Mouse (Mus musculus): Measurements from ENCODE around the gene Gal3st1.
"Not testable (repeated sequence)": the region's sequence is repeated elsewhere in the genome, so short reads cannot be mapped to it uniquely, and the experiment has no call there.

Gene Gal3st1

DNA sequence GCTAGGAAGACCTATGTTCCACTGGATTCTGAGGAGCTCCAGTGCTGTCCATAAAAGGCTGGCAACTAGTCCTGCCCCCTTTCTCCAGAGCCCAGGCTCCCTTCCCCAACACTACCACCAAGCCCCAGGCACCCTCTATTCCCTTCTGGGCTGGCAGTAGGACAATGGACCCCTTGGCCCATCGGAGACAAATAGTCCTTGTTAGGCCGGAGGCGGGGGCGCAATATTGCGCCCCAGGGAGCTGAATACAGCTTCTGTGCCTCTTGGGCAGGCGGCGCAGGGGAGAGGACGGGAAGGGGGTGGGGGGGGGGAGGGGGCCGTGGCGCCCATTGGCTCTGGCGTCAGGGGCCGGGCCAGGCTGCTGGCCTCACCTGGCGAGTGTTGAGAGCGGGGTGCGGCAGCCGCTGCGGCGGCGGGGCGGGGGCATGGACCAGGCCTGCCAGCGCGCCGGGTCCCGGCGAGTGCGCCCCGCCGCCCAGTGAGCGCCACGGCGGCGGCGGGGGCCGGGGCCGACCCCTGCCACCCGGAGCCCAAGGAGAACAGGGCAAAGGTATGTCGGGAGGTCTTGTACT lies at the start of gene Gal3st1:
Gal3st1 (plus strand) TSS at position 346 of the 572 bp plus-strand sequence.
- peak; percentile 68 for DNase-seq

DNA sequence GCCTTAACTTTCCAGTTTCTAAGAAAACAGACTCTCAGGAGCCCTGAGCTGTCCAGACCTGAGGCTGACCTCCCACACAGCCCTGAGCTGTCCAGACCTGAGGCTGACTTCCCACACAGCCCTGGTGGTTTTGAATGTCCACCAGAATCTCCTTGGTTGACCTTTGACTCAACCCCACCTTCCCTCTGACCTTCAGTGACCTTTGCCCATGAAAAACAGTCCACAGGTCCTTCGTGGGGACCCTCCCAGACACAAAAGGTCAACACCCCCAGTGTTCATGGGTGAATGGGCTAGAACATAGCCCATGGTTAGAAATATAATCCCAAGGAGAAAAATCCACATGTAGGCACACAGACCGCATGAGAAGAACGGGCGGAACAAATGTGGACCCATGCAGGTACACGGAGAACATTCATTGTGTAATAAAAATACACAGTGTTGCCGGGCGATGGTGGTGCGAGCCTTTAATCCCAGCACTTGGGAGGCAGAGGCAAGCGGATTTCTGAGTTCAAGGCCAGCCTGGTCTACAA lies 49.6 kb upstream of the Gal3st1 start:
- no peak for DNase-seq

DNA sequence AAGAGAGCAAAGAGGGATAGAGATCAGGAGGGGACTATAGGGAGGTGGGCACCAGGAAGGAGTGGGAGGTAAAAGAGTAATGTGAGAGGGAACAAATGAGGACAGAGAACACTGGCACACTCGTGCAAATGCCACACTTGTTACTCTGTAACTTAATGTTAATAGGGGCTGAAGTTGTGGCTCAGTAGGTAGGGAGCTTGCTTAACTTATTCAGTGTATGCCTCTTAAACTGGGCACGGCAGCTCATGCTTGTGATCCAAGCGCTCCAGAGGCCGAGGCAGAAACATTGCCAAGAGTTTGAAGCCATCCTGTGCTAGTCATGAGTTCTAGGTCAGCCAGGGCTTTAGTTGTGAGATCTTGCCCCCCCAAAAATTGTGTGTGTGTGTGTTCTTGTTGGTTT lies 48.3 kb upstream of the Gal3st1 start:
- DNase-seq = peak; percentile 70

DNA sequence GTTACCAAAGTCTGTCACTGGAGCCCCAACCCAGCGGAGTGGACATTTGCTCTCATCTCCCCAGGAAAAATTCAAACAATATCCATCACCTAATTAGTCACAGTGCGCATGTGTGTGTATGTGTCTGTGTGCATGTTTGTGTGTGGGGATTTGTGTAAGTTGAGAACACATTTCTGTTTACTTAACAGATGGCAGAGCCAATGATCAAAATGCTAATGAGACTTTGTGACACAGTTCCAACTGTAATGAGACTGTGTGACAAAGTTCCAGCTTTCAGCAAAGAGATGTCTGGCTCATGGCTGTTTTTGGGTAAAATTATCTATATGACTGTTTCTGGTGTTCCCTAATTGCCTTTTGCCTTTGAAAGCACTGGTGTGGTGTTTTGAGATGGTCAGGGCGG lies 47.1 kb upstream of the Gal3st1 start:
- no peak for DNase-seq

DNA sequence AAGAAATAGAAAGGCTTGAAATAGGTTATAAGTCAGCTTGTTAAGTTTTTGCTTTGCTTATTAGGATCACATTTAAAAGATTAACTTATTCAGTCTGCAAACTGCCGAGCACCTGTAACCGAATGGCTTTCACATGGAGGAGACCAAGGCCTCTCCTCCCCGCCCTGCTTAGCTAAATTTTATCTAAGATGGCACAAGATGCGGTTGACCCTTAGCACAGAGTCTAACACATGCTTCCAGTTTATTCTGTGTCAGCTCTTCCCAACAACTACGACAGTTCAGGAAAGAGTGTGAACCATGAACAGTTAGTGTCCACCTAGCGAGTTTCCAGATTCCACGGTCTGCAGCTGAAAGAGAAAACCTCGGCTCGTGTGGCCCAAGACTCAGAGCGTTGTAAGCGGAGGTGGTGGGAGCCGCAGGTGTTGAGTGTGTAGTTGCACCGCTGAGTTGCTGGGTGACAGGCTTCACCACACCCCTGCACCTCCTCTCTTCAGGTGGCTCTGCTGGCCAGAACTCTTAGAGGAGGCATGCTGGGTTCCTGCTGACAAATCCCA lies 46.0 kb upstream of the Gal3st1 start:
- DNase-seq = peak; percentile 87

DNA sequence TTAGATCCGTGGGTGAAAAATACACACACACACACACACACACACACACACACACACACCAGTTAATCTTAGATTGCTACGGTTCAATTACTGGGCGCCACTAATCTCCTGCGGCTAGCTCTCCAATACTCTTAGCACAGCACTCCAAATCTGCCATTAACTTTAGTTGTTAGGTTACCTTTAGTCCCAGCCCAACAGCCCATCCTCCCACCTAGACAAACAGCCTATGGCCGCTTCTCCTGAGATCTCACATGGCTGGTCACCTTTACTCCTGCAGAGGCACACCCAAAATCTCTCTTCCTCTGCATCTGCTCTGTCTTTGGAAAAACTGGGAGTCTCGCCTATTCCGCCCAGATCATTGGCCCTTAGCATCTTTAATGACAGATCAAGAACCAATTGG lies 42.1 kb upstream of the Gal3st1 start:
- no peak for DNase-seq

DNA sequence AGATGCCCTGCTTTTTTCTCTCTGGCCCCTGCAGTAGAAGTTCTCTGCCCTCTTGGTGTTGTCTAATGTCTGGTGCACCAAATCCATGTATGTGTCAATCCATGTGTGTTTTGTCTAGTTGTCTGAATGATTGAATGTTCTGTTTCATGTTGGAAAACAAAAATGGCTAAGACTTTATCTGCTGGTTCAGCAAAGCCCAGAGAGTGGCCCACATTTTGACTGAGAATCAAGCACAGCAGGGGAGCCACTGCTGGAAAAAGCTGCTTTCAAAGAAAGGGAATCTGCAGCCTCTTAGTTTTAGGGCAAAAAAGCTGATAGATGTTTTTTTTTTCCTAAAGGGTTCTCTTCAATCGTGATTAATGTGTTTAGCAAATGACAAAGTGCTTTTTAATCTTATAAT lies 37.0 kb upstream of the Gal3st1 start:
- no peak for DNase-seq

DNA sequence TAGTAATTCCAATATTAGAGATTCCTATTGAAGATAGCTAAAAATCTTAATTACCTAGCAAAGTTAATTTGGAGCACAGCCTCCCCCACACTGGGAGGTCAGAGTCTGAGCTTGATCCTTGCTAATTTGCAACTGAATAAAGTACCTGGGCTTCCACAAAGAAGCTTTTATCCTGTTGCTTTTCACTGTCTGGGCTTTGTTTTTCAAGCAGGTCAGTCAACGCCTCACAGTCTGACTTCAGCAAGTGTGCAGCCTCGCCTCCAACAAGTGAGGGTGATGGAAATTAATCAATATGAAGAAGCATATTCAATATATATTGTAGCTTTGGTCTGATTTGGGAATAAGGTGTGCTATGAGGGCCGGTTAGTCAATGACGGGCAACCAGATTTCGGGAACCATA lies 28.6 kb upstream of the Gal3st1 start:
- not testable (repeated sequence) for DNase-seq

DNA sequence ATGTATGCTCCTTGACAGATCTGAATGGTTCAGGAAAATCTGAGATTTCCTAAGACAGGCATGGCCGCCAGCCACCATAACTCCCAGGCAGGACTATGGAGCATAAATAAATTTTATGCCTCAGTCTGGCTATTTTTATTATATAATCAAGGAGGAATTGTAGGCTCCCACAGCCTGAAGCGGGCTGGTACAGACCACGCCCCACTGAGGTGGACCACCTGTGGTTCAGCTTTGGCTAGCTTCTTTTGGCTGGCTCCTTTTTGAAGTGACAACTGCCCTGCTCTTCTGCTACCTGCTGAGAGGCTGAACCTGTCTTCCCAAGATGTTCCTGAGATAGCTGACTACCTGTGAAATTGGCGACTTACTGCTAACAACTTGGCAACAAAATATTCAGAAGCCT lies 28.1 kb upstream of the Gal3st1 start:
- not testable (repeated sequence) for DNase-seq

DNA sequence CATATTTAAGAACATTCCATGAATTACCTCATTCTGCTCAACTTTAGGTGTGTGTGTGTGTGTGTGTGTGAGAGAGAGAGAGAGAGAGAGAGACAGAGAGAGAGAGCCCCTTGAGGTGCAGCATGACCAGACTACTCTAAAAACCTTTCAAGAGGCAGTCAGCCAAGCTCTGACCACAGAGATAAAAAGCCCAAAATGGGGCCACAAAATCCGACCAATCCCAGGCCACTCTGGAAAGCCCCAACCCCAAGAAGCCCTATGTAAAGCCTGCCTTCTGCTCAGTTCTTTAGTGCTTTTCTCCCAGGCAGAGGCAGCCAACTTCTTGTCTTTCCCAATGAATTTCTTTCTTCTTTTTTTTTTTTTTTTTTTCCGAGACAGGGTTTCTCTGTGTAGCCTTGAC lies 22.5 kb upstream of the Gal3st1 start:
- DNase-seq = no peak

DNA sequence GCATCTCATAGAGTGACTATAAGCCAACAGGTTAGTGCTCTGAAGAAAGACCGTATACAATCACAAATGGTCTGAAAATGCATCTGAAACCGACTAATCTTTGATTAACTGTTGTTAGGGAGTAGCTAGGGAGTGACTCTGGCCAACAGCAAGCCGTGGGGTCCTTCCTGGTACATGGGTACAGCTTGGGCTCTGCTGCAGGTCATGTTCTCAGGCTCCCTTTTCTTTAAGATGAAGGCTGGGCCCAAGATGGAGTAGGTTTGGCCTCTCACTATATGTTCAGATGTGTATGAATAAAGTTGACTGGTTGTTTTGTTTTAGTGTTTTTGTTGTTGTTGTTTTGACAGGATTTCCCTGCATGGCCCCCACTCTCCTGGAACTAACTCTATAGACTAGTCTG lies 21.7 kb upstream of the Gal3st1 start:
- DNase-seq = no peak

DNA sequence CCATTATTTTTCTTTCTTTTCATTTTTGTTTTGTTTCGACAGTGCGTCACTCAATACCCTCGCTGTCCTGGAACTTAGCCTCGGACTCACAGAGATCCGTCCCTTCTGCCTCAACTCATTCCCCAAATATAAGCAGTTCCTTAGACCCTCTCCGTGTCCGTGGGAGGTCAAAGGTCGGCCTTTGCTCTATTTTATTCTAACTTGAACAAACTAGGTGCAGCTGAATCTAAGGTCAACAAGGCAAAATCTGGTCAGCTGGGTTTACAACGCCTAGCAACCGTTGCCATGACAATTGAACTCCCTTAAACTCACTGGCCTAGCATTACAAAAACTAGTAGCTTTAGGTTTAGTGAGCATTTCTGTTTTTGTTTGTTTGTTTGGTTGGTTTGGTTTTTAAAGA lies 20.3 kb upstream of the Gal3st1 start:
- peak; percentile 50 for DNase-seq

DNA sequence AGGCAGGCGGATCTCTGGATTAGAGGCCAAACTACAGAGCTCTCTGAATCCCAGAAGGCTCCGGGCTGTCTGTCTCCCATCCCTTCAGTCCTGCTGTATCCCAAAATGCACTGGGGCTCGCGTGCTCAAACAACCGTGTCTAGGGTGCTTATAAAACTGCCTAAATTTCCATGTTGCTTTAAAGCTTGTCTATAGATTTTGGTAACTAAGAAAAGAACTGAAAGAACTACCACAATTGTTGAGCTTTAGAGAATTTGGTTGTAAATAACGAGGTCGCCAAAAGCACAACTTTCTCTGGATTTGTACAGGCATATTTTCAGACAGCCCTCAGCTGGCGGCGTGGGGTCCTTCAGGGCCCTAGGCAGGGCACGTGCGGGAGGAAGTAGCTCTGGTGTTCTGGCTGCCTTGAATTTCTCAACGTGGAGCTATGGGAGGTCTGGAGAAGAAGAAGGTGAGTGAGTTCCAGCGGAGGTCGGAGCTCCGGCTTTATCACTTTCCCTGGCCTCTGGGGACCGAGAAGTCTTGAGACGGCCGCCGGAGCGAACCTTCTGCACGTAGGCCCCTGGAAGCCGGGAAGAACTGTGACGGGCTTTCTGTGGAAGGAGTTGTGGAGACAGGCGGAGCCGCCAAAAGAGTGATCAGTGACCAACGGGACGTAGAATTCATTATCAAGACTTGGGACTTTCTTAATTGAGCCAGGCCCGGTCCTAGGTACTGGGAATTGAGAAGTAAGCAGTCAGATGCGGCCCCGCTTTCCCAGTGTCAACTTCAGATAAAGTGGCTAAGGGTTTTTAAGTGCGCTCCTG lies 19.6 kb upstream of the Gal3st1 start, which contains the start of gene Pes1:
Pes1 (plus strand) TSS at position 366 of the 806 bp plus-strand sequence.
- DNase-seq = peak; percentile 87

DNA sequence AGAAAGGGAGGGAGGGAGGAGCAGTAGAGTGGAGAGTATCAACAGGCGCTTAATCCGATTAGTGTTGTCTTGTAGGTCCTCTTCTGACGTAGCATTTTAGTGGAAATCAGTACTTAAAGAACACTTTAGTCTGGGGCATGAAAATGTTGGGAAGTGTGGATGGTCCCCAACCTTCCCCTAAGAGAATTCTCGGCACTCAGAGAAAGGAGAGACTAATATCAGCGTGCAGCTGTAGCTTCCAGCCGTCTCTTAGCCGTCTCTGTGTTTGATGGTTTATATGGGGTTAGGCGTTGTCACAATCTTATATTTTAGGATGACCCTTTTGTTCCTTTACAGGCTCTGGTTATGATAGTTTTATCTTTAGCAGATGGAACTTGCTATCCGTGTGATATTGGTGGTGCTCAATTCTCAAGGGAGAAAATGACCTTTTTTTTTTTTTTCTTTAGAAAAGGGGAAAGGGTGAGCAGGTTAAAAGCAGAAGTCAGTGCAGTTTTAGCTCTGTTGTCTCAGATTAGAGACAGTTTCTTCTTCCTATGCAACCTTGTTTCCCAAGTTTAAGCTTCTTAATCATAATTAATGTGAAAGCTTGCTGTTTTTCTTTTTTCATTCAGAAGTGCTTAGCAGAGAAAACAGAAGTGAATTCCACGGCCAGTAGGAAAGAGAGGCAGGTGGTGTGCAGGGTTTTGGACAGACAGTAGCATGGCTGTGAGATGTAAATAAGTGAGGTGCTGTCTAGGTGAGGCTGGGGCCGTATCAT lies 18.8 kb upstream of the Gal3st1 start:
- no peak for DNase-seq

DNA sequence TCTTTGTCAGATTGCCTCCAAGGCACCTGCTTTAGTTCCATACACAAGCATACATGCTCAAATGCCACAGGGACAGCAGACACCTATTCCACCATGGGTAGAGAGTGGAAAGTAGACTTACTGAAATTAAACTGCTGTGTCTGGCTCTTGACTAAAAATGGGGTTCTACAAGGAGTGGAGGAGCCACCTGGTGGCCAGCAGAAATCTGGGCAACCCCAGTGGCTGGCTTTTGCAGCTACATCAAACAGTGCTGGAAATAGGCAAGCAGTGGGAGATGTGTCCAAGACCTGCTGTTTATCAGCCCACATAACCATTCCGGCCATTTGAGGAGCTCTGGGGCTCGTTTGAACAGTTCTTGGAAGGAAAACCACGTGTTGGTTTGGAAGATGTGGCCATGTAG lies 13.6 kb upstream of the Gal3st1 start:
- DNase-seq = no peak

DNA sequence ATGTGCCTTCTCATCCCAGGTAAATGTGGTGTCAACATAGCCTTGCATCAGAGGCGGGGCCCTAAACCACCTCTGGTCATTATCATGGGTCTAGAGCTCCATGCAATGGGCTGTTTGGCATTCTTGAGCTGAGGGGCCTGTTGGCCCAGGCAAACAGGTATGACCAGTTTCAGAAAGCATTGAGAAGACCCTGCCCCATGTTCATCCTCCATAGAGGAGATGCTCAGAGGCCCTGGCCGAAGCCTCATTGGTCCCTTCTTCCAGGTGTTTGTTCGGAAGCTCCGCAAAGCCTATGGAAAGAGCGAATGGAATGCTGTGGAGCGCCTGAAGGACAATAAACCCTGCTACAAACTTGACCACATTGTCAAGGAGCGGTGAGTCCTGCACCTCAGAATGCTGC lies 13.1 kb upstream of the Gal3st1 start:
- no peak for DNase-seq

DNA sequence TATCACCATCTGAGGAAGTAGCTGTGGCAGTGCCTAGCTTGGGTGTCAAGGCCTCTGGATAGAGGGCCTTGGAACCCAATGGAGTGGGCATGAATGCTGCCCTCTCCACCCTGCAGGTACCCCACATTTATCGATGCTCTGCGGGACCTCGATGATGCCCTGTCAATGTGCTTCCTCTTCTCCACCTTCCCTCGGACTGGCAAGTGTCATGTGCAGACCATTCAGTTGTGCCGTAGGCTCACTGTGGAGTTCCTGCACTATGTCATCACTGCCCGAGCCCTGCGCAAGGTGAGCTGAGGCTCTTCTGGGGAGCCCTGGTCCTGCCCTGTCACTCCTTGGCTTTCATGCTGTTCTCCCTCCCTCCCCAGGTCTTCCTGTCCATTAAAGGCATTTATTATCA lies 10.4 kb upstream of the Gal3st1 start:
- DNase-seq = no peak

DNA sequence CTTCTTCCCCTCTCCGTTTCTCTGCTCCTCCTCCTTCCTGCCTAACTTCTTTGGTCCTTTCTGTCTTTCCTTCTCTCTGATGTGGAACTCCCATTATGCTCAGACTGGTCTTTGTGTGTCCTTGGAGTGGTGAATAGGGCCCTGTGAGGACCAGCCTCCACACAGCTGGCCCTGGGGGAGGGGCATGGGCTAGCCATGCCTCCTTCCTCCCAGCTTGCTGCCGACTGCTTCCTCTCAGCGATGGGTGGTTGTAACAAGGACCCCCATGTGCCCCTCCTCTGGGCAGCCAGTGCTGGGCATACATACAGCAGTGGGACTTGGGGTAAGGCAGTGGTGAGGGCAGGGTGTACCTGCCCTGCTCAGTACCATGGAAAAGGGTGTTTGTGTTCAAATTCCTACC lies 9.1 kb upstream of the Gal3st1 start:
- DNase-seq = no peak

DNA sequence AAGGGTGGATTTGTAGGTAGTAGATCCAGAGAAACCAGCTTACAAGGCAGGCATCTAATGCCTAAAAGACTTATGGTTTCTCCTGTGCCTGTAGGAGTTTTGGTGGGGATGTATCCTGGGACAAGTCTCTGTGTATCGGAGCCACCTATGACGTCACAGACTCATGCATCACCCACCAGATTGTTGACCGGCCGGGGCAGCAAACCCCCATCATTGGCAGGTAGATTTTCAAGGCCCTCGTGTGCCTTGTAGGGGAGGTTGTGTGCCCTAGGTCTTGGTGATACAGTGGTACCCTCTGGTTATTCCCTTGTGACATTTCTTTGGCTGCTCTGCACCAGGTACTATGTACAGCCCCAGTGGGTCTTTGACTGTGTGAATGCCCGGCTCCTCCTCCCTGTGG lies 6.8 kb upstream of the Gal3st1 start, which contains the start of gene 4930556J24Rik:
4930556J24Rik (minus strand) TSS at position 101 of the 400 bp plus-strand sequence.
- no peak for DNase-seq

DNA sequence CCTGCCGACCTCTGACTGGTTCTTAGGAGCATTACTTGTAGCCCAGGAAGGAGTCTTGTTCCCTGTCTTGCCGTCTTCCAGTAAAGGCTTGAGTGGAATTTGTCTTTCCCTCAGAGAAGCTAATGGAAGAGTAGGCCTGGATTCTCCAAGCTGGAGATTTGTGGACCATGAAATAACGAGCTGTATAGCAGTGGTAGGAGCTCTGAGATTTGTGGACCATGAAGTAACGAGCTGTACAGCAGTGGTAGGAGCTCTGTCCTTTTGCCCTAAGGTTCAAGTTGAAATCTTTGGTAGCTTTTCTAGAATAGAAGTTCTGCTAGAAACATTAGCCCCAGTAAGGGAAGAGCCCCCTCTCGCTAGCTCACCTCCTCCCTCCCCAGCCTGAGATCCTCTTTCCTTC lies 5.0 kb upstream of the Gal3st1 start:
- peak; percentile 46 for DNase-seq

DNA sequence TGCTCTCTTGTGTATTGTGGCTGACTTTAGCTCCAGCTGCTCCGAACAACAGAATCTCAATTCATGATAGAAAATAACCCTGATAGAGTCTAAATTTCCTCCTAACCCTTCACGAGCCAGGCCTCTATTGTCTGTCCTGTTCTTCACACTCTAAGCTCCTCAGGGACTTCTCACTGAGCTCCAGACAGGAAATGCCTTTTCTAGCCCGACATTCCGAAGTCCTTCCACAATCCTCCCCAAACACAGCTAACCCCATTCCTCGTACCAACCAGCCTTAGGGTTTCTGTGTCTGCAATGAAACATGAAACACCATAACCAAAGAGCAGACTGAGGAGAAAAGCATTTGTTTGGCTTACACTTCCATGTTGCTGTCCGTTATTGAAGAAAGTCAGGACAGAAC lies 1.9 kb upstream of the Gal3st1 start:
- no peak for DNase-seq

DNA sequence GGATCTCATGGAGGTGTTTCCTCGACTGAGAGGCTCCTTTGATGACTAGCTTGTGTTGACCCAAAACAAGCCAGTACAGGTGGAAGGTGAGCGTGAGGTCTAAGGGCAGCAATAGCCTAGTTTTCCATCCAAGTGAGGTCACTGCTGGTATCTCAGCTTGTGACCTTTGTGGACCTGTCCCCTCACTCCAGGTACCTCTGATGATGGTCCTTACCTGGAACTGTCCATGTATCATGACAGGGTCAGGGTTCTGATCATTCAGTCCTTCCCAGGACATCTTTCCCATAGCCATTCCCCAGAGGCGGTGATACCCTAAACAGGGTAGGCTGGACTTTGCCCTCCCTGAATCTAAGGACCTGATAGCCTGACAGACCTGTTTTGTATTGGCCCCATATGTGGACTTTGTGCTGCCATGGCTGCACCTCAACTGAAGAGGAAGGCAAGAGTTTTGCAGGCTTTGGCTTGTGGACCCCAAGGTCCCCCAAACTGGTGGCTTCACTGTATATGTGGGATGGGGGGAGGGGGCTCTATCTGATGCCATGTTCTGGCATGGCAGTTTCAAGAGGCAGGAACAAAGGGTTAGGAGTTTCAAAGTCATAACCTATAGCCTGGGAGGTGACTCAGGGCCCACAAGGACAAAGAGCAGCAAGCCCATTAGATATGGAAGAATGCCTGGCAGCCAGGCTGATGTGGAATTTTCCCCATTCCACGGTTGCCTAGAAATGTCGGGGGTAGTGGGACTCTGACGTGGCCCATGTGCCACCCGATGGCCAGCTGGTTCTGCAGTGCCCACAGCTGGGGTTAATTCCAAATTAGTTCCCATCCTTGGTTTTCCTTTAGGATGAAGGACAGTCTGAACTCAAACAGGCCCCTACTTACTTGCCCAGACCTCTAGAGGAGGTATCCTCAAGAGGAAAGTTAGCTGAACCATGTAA lies 894 bp upstream of the Gal3st1 start:
- peak; percentile 80 for DNase-seq
